Mouse (Mus musculus) CH12.LX (cell line): Measurements from ENCODE around the gene Chsy1. TPM values are rescaled to one million over a fixed set of nuclear protein-coding genes. Genes with fewer than 3 reads are reported as not detected.

Source experiments
- DNase-seq: peaks from one replicate; pipeline ENCODE4 v3.0.0-alpha.2; 2013; ENCODE audit errors: extremely low read depth
- H3K27ac ChIP-seq: 2 replicates; pipeline ENCODE4 v1.5.1; 2012; ENCODE audit warnings: low read depth, mild to moderate bottlenecking, control low read depth, moderate library complexity; ENCODE audit not compliant: insufficient read depth
- H3K27me3 ChIP-seq: replicated peaks from 2 replicates; pipeline ENCODE3; 2012; ENCODE audit warnings: inconsistent platforms
- H3K36me3 ChIP-seq, 2 experiments: replicated peaks in 1 of 2; 2 replicates each; pipeline versions ENCODE3 to v1.6.1; 2012; ENCODE audit warnings: inconsistent platforms in 1 of 2, low read length in 1 of 2, mild to moderate bottlenecking in 1 of 2, mixed read lengths in 1 of 2, moderate library complexity in 1 of 2; ENCODE audit not compliant: control insufficient read depth in 1 of 2, insufficient read depth in 1 of 2
- H3K4me1 ChIP-seq, 2 experiments: 2 replicates each; pipeline ENCODE4 v1.6.1; 2012; ENCODE audit warnings: inconsistent platforms in 1 of 2, moderate library complexity in 1 of 2; ENCODE audit not compliant: insufficient read depth in 2 of 2, control insufficient read depth in 1 of 2
- H3K4me2 ChIP-seq: 2 replicates; pipeline ENCODE4 v1.6.1; 2012; ENCODE audit warnings: low read depth, mild to moderate bottlenecking, control low read depth; ENCODE audit not compliant: poor library complexity, insufficient read depth, severe bottlenecking
- H3K4me3 ChIP-seq, 3 experiments: fragments of 150-350 bp in 1 of 3; sonication (generic) in 1 of 3; replicated peaks in 1 of 3; 2 replicates each; pipeline versions ENCODE3 to v1.5.1; 2011 to 2012; ENCODE audit warnings: low read depth in 2 of 3, low read length in 2 of 3, mild to moderate bottlenecking in 2 of 3, moderate library complexity in 2 of 3, control low read depth in 1 of 3, improper control_type of control experiment in 1 of 3, inconsistent platforms in 1 of 3, mixed read lengths in 1 of 3; ENCODE audit not compliant: poor library complexity in 1 of 3
- H3K79me2 ChIP-seq: replicated peaks from 2 replicates; pipeline ENCODE4 v1.6.1; 2012; ENCODE audit warnings: mild to moderate bottlenecking, moderate library complexity; ENCODE audit not compliant: control insufficient read depth, poor library complexity, insufficient read depth, severe bottlenecking; ENCODE audit errors: extremely low read depth
- H3K9ac ChIP-seq: 2 replicates; pipeline ENCODE4 v1.6.1; 2012; ENCODE audit warnings: low read depth, mild to moderate bottlenecking, control low read depth, moderate library complexity; ENCODE audit not compliant: insufficient read depth
- H3K9me3 ChIP-seq: replicated peaks from 2 replicates; pipeline ENCODE3; 2012; ENCODE audit warnings: low read length, inconsistent platforms, mixed read lengths
- CHD2 ChIP-seq: IDR thresholded peaks from 2 replicates; pipeline ENCODE4 v1.6.1; 2011; ENCODE audit warnings: low read length, improper control_type of control experiment
- E2F4 ChIP-seq: IDR thresholded peaks from 2 replicates; pipeline ENCODE4 v1.6.1; 2011; ENCODE audit warnings: low read depth, low read length, improper control_type of control experiment; ENCODE audit not compliant: insufficient replicate concordance
- ETS1 ChIP-seq: conservative IDR thresholded peaks from 2 replicates; pipeline ENCODE4 v1.6.1; 2012; ENCODE audit warnings: low read depth, mild to moderate bottlenecking, inconsistent platforms, low read length, improper control_type of control experiment, moderate library complexity
- MAFK ChIP-seq: IDR thresholded peaks from 2 replicates; pipeline ENCODE4 v1.6.1; 2011; ENCODE audit warnings: low read length, improper control_type of control experiment; ENCODE audit not compliant: insufficient replicate concordance
- MAZ ChIP-seq: IDR thresholded peaks from 2 replicates; pipeline ENCODE4 v1.6.1; 2012; ENCODE audit warnings: low read depth, mild to moderate bottlenecking, inconsistent platforms, low read length, improper control_type of control experiment, moderate library complexity
- MEF2A ChIP-seq: IDR thresholded peaks from 2 replicates; pipeline ENCODE4 v1.6.1; 2014; ENCODE audit warnings: low read depth, mild to moderate bottlenecking, inconsistent platforms, low read length, improper control_type of control experiment, borderline replicate concordance
- MXI1 ChIP-seq: IDR thresholded peaks from 2 replicates; pipeline ENCODE4 v1.6.1; 2011; ENCODE audit warnings: mild to moderate bottlenecking, low read depth, low read length, improper control_type of control experiment
- MYC ChIP-seq: IDR thresholded peaks from 2 replicates; pipeline ENCODE4 v1.6.1; 2011; ENCODE audit warnings: low read depth, mild to moderate bottlenecking, improper control_type of control experiment, low read length
- NELFE ChIP-seq: IDR thresholded peaks from 2 replicates; pipeline ENCODE4 v1.6.1; 2011; ENCODE audit warnings: low read depth, low read length, improper control_type of control experiment
- PAX5 ChIP-seq: IDR thresholded peaks from 2 replicates; pipeline ENCODE4 v1.6.1; 2012; ENCODE audit warnings: low read length, inconsistent platforms, mixed read lengths
- POLR2AphosphoS2 ChIP-seq: IDR thresholded peaks from 2 replicates; pipeline ENCODE4 v1.6.1; 2011; ENCODE audit warnings: low read depth, low read length, improper control_type of control experiment
- RCOR1 ChIP-seq: conservative IDR thresholded peaks from 2 replicates; pipeline ENCODE4 v1.6.1; 2012; ENCODE audit warnings: low read depth, mild to moderate bottlenecking, inconsistent platforms, low read length, improper control_type of control experiment
- TCF12 ChIP-seq: IDR thresholded peaks from 2 replicates; pipeline ENCODE4 v1.6.1; 2014; ENCODE audit warnings: low read depth, mild to moderate bottlenecking, inconsistent platforms, low read length, improper control_type of control experiment
- USF1 ChIP-seq: IDR thresholded peaks from 2 replicates; pipeline ENCODE4 v1.6.1; 2014; ENCODE audit warnings: low read depth, mild to moderate bottlenecking, inconsistent platforms, low read length, improper control_type of control experiment
- USF2 ChIP-seq: conservative IDR thresholded peaks from 2 replicates; pipeline ENCODE4 v1.6.1; 2011; ENCODE audit warnings: low read depth, low read length, improper control_type of control experiment
- ZMIZ1 ChIP-seq: IDR thresholded peaks from 2 replicates; pipeline ENCODE4 v1.6.1; 2012; ENCODE audit warnings: low read depth, mild to moderate bottlenecking, inconsistent platforms, low read length, improper control_type of control experiment
- dilution Hi-C: fragments of 300-500 bp; cut with MboI; formaldehyde crosslinking; loops from 2 replicates; pipeline ENCODE4 v1.14.3; 2020; ENCODE audit warnings: low sequenced_read_pairs; ENCODE audit not compliant: extremely low pct_unique_long_range_greater_than_20kb, extremely low pct_ligation_motif_present
- in situ Hi-C: fragments of 300-500 bp; cut with MboI; formaldehyde crosslinking; loops from 3 replicates; pipeline ENCODE4 v1.14.3; 2019; ENCODE audit warnings: low sequenced_read_pairs, low pct_ligation_motif_present, low pct_unique_long_range_greater_than_20kb, mixed read lengths
- polyA plus RNA-seq: library from polyadenylated mRNA; unstranded; fragments of >175 nt; gene quantifications from 2 replicates; pipeline ENCODE4 v1.2.1, GENCODE M21; 2012; ENCODE audit warnings: low read depth; ENCODE audit not compliant: insufficient read length
- total RNA-seq, 2 experiments: library from RNA; depleted of rRNA; stranded (reverse); fragments of 300-350 nt in 1 of 2; fragments of >200 nt in 1 of 2; gene quantifications; 2 replicates each; pipeline ENCODE4 v1.2.3; 2012 to 2014

The Chsy1 gene
- total and polyA plus RNA-seq, 3 experiments: 2.3 to 5.5 (median 2.5) TPM

DNA sequence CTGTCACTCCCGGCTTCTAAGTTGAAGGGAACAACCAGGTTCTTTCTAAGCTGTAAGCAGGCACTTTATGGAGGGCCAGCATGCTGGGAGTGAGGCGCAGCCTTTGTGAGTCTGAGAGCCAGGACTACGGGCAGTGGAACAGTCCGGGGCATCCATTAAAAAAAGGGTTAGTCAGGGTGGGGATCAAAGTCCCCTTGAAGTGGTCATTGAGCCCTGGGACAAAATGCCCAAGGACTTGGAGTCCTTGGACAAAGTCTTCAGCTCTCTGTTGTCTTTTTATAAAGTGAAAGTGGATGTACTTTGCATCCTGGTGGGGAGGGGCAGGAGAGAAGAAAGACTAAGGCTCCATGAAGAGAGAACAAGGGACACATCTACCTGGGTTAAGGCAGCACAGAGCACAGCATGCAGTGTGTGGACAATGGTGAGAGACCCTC, 110.5 kb downstream of the Chsy1 start:
- H3K36me3 ChIP-seq: no peaks in the 10 kb centered on the region
- H3K9me3 ChIP-seq: no peaks in the 10 kb centered on the region
- H3K27me3 ChIP-seq: no peaks in the 10 kb centered on the region
- DNase-seq: no peak
- no peak overlapping the region for H3K4me3 ChIP-seq
- peaks cover 26 to 38% of the 10 kb centered on the region in 2 experiments for H3K4me1 ChIP-seq
- in situ Hi-C loops: no loop called here
- dilution Hi-C loops: no loop called here
- no peak for TF ChIP-seq RCOR1
- TF ChIP-seq MXI1: no peak
- TF ChIP-seq NELFE: no peak
- no peak for TF ChIP-seq PAX5
- no peak for TF ChIP-seq MAFK
- no peak for TF ChIP-seq USF2
- no peak for TF ChIP-seq ZMIZ1
- TF ChIP-seq MYC: no peak
- no peak for TF ChIP-seq CHD2
- TF ChIP-seq MAZ: no peak
- no peak for TF ChIP-seq E2F4
- no peaks in the 10 kb centered on the region for H3K79me2 ChIP-seq
- H3K4me2 ChIP-seq: peak overlapping the region; percentile 0; the same call in 1 of the 2 replicates
- H3K27ac ChIP-seq: no peak overlapping the region
- no peak overlapping the region for H3K9ac ChIP-seq

DNA sequence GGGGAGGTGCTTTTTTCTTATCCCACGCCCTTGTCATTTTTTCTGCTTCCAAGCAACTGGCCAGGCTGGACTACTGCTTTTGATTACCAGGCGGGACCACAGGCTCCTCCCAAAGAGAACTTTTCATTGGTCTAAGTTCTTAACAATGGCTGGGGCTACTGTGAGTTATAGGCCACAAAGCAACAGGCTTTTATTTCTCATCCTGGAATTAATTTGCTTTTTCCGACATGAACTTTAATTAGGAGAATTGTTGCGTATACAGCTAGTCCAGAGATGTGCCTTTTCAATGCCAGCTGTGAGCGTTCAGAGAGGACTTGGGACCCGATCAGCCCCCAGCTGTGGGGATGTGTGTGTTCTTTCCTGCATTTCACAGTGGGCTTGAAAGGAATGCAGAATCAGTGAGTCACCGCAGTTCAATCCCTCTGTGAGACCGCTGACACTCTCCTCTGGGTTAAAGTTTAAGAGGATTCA, 113.3 kb downstream of the Chsy1 start:
- H3K4me1 ChIP-seq: peaks cover 23 to 52% of the 10 kb centered on the region in 2 experiments
- no peak overlapping the region for H3K4me3 ChIP-seq
- H3K27ac ChIP-seq: no peak overlapping the region
- no peak for TF ChIP-seq USF2
- no peak for TF ChIP-seq ETS1
- TF ChIP-seq MXI1: no peak
- TF ChIP-seq USF1: no peak
- TF ChIP-seq E2F4: no peak
- TF ChIP-seq TCF12: no peak
- no peak for TF ChIP-seq MAZ
- no peak for TF ChIP-seq MEF2A
- TF ChIP-seq POLR2AphosphoS2: no peak
- TF ChIP-seq NELFE: no peak
- TF ChIP-seq, all 38 proteins: peak for 0
- no peaks in the 10 kb centered on the region for H3K36me3 ChIP-seq
- dilution Hi-C loops: no loop called here
- H3K27me3 ChIP-seq: no peaks in the 10 kb centered on the region
- no peaks in the 10 kb centered on the region for H3K9me3 ChIP-seq
- in situ Hi-C loops: no loop called here
- no peaks in the 10 kb centered on the region for H3K79me2 ChIP-seq
- no peak for DNase-seq
- no peak overlapping the region for H3K4me2 ChIP-seq
- H3K9ac ChIP-seq: no peak overlapping the region

Other genes starting within 250 kb of the Chsy1 start
- not detected in 2 replicates for gene Pcsk6, start 247.8 kb upstream of the Chsy1 start, total RNA-seq (2012; rRNA removed)
- gene Pcsk6, start 247.8 kb upstream of the Chsy1 start, total RNA-seq (2014; rRNA removed): not detected in 2 replicates
- not detected in 2 replicates for gene Pcsk6, start 247.8 kb upstream of the Chsy1 start, polyA plus RNA-seq
- not detected in 2 replicates for gene Gm45213, start 65.9 kb upstream of the Chsy1 start, total RNA-seq (2012; rRNA removed)
- not detected in 2 replicates for gene Gm45213, start 65.9 kb upstream of the Chsy1 start, total RNA-seq (2014; rRNA removed)
- gene Gm45213, start 65.9 kb upstream of the Chsy1 start, polyA plus RNA-seq: not detected in 2 replicates
- gene Snrpa1, start 50.5 kb upstream of the Chsy1 start, total RNA-seq (2012; rRNA removed): 146 and 218 TPM in 2 replicates
- 189 and 212 TPM in 2 replicates for gene Snrpa1, start 50.5 kb upstream of the Chsy1 start, total RNA-seq (2014; rRNA removed)
- 189 and 207 TPM in 2 replicates for gene Snrpa1, start 50.5 kb upstream of the Chsy1 start, polyA plus RNA-seq
- gene Selenos, start 29.9 kb upstream of the Chsy1 start, total RNA-seq (2012; rRNA removed): 75.0 and 113 TPM in 2 replicates
- gene Selenos, start 29.9 kb upstream of the Chsy1 start, total RNA-seq (2014; rRNA removed): 101 and 120 TPM in 2 replicates
- 112 and 123 TPM in 2 replicates for gene Selenos, start 29.9 kb upstream of the Chsy1 start, polyA plus RNA-seq